Mouse (Mus musculus) ES-E14 (cell line): ENCODE data around the gene Tln1. TPM values are rescaled to one million over a fixed set of nuclear protein-coding genes. Genes with fewer than 3 reads are reported as not detected.
A peak's percentile ranks its signal among the peaks of the same experiment; 100 is the strongest.

Source experiments
- DNase-seq: peaks from one replicate; pipeline ENCODE4 v3.0.0-alpha.2; 2013; ENCODE audit warnings: low read depth, low spot score
- H3K27ac ChIP-seq: 2 replicates; pipeline ENCODE4 v1.5.1; 2012; ENCODE audit warnings: low read depth, mild to moderate bottlenecking, low read length, moderate library complexity, mixed read lengths; ENCODE audit not compliant: poor library complexity, insufficient read depth, severe bottlenecking
- H3K36me3 ChIP-seq: 2 replicates; pipeline ENCODE4 v1.6.1; 2012; ENCODE audit warnings: mild to moderate bottlenecking, low read length, moderate library complexity, mixed read lengths; ENCODE audit not compliant: control insufficient read depth, poor library complexity, insufficient read depth, severe bottlenecking
- H3K4me1 ChIP-seq, 2 experiments: fragments of 150-350 bp in 1 of 2; sonication (generic) in 1 of 2; 2 replicates each; pipeline ENCODE4 v1.6.1; 2012; ENCODE audit warnings: low read length in 2 of 2, mild to moderate bottlenecking in 1 of 2, mixed read lengths in 1 of 2; ENCODE audit not compliant: control insufficient read depth in 2 of 2, insufficient read depth in 2 of 2, poor library complexity in 1 of 2
- H3K4me3 ChIP-seq, 2 experiments: fragments of 150-350 bp in 1 of 2; sonication (generic) in 1 of 2; 2 replicates each; pipeline ENCODE4 v1.5.1; 2012; ENCODE audit warnings: low read length in 2 of 2, low read depth in 1 of 2, mild to moderate bottlenecking in 1 of 2, mixed read lengths in 1 of 2; ENCODE audit not compliant: insufficient read depth in 1 of 2, poor library complexity in 1 of 2, severe bottlenecking in 1 of 2
- H3K9ac ChIP-seq: 2 replicates; pipeline ENCODE4 v1.6.1; 2012; ENCODE audit warnings: low read depth, mild to moderate bottlenecking, low read length, mixed read lengths; ENCODE audit not compliant: poor library complexity, insufficient read depth, severe bottlenecking
- H3K9me3 ChIP-seq: fragments of 150-350 bp; sonication (generic); 2 replicates; pipeline ENCODE4 v1.6.1; 2012; ENCODE audit warnings: low read depth, mild to moderate bottlenecking, low read length; ENCODE audit not compliant: control insufficient read depth, insufficient read depth
- CHD2 ChIP-seq: IDR thresholded peaks from 2 replicates; pipeline ENCODE4 v1.6.1; 2014; ENCODE audit warnings: mild to moderate bottlenecking, low read depth, low read length, inconsistent platforms
- HCFC1 ChIP-seq: IDR thresholded peaks from 2 replicates; pipeline ENCODE4 v1.6.1; 2012; ENCODE audit warnings: low read length, inconsistent platforms, borderline replicate concordance; ENCODE audit not compliant: insufficient read depth
- MAFK ChIP-seq: IDR thresholded peaks from 2 replicates; pipeline ENCODE4 v1.6.1; 2014; ENCODE audit warnings: mild to moderate bottlenecking, low read depth, low read length, inconsistent platforms; ENCODE audit not compliant: insufficient read depth
- ZC3H11A ChIP-seq: IDR thresholded peaks from 2 replicates; pipeline ENCODE4 v1.6.1; 2012; ENCODE audit warnings: low read depth, mild to moderate bottlenecking, inconsistent platforms, low read length, borderline replicate concordance
- ZNF384 ChIP-seq: IDR thresholded peaks from 2 replicates; pipeline ENCODE4 v1.6.1; 2012; ENCODE audit warnings: low read depth, low read length, inconsistent platforms
- in situ Hi-C, 2 experiments: fragments of 600-800 bp; cut with MboI; formaldehyde crosslinking; loops; one replicate each; pipeline ENCODE4 v1.15.1; 2025; ENCODE audit warnings: low sequenced_read_pairs in 2 of 2, inconsistent platforms in 1 of 2; ENCODE audit not compliant: unreplicated experiment in 2 of 2
- total RNA-seq: library from RNA; depleted of rRNA; stranded (reverse); fragments of 300-350 nt; gene quantifications from 2 replicates; pipeline ENCODE4 v1.2.3, GENCODE M21; 2012

Gene Tln1
- total RNA-seq, 1 experiment = 105 TPM

DNA sequence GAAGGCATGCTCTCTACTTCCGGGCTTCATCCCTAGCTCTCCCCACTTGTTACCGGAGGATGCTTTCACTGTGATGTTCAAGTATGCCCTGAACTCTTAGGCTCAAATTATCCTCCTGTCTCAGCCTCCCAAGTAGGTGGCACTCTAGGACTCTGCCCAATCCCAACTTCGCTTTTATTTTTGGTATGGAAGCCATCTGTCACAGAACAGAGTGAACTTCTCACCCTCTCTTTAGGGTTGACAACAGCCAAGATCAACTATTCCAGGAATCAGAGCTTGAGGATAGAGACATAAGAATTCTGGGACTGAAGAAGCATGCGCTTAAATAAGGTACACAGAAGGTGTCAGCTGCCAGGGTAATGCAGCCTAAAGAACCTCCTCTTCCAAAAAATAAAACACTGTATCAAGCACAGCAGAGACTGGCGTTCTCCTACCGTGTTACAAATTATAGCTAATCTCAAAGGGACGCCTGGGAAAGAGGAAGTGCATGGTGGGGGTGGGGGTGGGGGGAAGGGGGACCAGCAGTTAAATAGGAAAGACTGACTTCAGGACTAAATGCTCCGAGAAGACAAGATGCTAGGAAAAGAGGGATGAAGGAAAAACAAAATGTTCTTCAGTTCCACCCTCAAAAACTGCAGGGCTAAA is 14.9 kb upstream of the Tln1 start:
- no peak for DNase-seq
- no peak overlapping the region for H3K27ac ChIP-seq
- in situ Hi-C loops = no loop called here
- H3K4me1 ChIP-seq = peaks cover 3 to 5% of the 10 kb centered on the region in 2 experiments; a peak in 3 of 4 replicates
- H3K36me3 ChIP-seq = peaks cover 15% of the 10 kb centered on the region; the same call in 1 of the 2 replicates
- peak overlapping the region; percentile 80; the same call in 1 of the 2 replicates for H3K9ac ChIP-seq
- H3K9me3 ChIP-seq = no peaks in the 10 kb centered on the region
- TF ChIP-seq CHD2 (no peak), ZNF384 (no peak)
- H3K4me3 ChIP-seq = peak overlapping the region; percentile 78 to 100

DNA sequence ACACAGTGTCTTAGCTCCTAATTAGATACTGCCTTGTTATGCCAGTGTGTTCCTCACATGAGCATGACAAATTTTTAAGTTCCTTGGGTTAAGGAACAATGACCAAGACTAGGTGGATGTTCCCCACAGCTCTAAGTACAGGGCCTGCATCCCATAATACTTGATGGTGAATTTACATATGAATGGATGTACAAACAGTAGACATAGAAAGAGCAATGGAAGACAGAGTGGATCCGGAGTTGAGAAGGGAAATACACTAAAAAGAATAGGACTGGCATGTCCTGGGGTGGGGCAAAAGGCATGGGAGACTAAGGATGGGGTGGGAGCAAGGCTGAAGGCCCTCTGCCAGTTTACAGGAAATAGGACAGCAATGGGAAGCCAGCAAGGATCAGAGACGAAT is 12.9 kb upstream of the Tln1 start:
- no peak for DNase-seq
- H3K4me3 ChIP-seq = no peak overlapping the region
- in situ Hi-C loops = no loop called here
- peaks cover 3 to 5% of the 10 kb centered on the region in 2 experiments; a peak in 3 of 4 replicates for H3K4me1 ChIP-seq
- no peak overlapping the region for H3K27ac ChIP-seq
- TF ChIP-seq ZNF384 = no peak
- TF ChIP-seq CHD2 = no peak
- no peak for TF ChIP-seq ZC3H11A
- TF ChIP-seq MAFK = no peak
- no peak for TF ChIP-seq HCFC1
- H3K9me3 ChIP-seq = no peaks in the 10 kb centered on the region
- no peak overlapping the region for H3K9ac ChIP-seq
- H3K36me3 ChIP-seq = peaks cover 1% of the 10 kb centered on the region; the same call in 1 of the 2 replicates

DNA sequence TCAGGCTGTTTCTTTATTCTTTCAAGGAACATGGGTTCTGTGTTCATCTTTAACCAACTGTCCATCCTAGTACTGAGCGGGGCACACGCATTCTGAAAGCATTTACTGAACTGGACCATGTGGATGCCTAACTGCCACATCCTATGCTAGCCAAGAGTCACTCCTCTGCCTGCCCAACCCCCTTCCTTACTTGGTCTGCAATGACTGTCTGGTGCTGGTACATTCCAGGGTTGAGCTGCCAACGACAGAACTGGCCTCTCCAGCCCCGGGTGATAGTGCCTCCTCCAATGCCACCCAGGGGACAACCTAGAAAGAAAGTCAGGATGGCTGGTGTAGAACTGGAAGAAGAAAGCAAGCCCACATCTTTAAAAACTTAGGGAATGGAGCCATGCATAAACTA is 11.1 kb upstream of the Tln1 start:
- peaks cover 9% of the 10 kb centered on the region for H3K36me3 ChIP-seq
- no peaks in the 10 kb centered on the region for H3K9me3 ChIP-seq
- peaks cover 3 to 5% of the 10 kb centered on the region in 2 experiments; a peak in 3 of 4 replicates for H3K4me1 ChIP-seq
- H3K4me3 ChIP-seq = no peak overlapping the region
- H3K9ac ChIP-seq = no peak overlapping the region
- no peak for DNase-seq
- H3K27ac ChIP-seq = no peak overlapping the region
- in situ Hi-C loops = no loop called here
- TF ChIP-seq ZC3H11A (no peak), CHD2 (no peak), HCFC1 (no peak), ZNF384 (no peak), MAFK (no peak)

DNA sequence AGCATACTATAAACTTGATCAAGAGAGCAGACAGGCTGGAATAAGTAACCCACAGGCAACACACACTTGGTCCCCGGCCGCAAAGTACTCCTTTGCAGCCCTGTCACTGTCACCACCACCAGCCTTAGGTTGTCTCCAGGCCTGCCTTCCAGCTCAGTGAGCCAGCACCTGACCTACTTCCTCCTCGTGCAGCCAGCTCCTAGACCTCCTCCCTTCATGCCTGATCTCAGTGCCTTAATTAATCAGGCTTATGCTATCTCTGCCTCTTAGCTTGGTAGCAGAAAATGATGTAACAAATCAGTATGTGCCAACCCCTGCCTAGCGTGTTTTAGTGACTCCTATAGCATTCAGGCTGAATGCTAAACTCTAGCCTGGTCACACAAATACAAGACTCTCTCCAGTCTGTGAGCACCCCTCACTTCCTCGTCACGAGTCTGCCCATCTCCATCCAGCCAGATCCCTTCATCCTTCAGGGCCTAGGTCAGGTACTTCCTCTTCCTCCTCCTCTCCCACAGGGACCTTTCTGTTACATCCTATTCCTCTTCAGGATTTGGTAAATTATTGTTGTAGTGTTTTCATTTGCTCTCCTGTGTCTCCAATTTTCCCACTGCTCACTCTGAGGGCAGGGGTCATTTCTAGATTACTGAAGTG is 9.0 kb upstream of the Tln1 start:
- peaks cover 0 to 3% of the 10 kb centered on the region in 2 experiments; a peak in 2 of 4 replicates for H3K4me1 ChIP-seq
- H3K9me3 ChIP-seq = no peaks in the 10 kb centered on the region
- no peak for DNase-seq
- TF ChIP-seq HCFC1 (no peak), ZNF384 (no peak)
- H3K9ac ChIP-seq = no peak overlapping the region
- no peak overlapping the region for H3K27ac ChIP-seq
- in situ Hi-C loops = no loop called here
- H3K4me3 ChIP-seq = no peak overlapping the region
- H3K36me3 ChIP-seq = peaks cover 28% of the 10 kb centered on the region

DNA sequence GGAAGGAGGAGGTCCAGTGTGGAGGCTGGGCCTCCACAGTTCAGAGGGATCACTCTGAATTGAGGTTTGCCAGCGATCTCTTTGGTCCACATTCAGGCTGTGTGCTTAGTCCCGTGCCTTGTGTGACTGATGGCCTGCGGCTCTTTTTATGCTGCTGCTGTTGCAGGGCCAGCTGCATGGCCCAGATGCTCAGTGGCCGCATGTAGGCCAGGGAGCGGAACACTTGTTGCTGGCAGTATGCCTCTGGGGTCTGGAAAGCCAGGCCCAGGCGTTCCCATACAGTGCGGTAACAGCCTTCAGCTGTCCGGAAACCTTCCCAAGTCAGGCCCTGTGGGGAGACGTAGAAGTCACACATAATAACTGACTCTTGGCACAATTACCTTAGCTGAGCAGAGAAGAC is 4.6 kb upstream of the Tln1 start:
- in situ Hi-C loops = no loop called here
- Histone ChIP-seq H3K9me3 (no peaks in the 10 kb centered on the region), H3K27ac (no peak overlapping the region), H3K4me1 (peaks cover 0 to 3% of the 10 kb centered on the region in 2 experiments; a peak in 1 of 4 replicates), H3K9ac (no peak overlapping the region), H3K36me3 (peaks cover 34% of the 10 kb centered on the region), H3K4me3 (no peak overlapping the region)
- TF ChIP-seq HCFC1 = no peak
- DNase-seq = no peak
